ENCODE assay signal across 8 mouse cellular contexts in genomic region chr12:73534591-73534990, GRCm38 (mm10). TPM values are rescaled to one million over a fixed set of nuclear protein-coding genes. Genes with fewer than 3 reads are reported as not detected.
DNase-seq lines count a peak whose midpoint lies in the region; ATAC-seq and TF ChIP-seq lines count a peak whose summit lies in the region.

No protein-coding gene starts in this region.

- intact Hi-C loops in heart, adult 2 months (cut with DNase I): loop anchor here (1.0 kb wide), 1 partner anchor 20 kb away; no protein-coding TSS in a partner anchor

- H3K9me3 ChIP-seq in heart, embryonic 11.5 days (replicated peaks; ENCODE audit: control insufficient read depth, low read length): no peaks in the 10 kb centered on the region
- no peaks in the 10 kb centered on the region for H3K9me3 ChIP-seq in megakaryocyte, embryonic 14.5 days

- no peak overlapping the region for H3K27ac ChIP-seq in heart, adult 2 months
- H3K27ac ChIP-seq in heart, embryonic 11.5 days (ENCODE audit: low read depth, low read length): no peak overlapping the region

- no peaks in the 10 kb centered on the region for H3K79me2 ChIP-seq in heart, adult 2 months (replicated peaks; ENCODE audit: control insufficient read depth, insufficient read depth, low read length)

- ATAC-seq in heart, embryonic 11.5 days (replicated peaks; ENCODE audit: insufficient number of reproducible peaks, low FRiP score, low TSS enrichment): no peak

- H3K4me3 ChIP-seq in heart, adult 2 months: no peak overlapping the region
- no peak overlapping the region for H3K4me3 ChIP-seq in heart, embryonic 11.5 days (ENCODE audit: low read depth, low read length)
- H3K4me3 ChIP-seq in megakaryocyte, embryonic 14.5 days (replicated peaks): peak overlapping the region; percentile 73

- H3K4me2 ChIP-seq in heart, embryonic 11.5 days: no peak overlapping the region

- no peak for TF ChIP-seq POLR2A in heart, adult 2 months (IDR thresholded peaks at IDR 0.05; ENCODE audit: insufficient read depth, low read depth, low read length)

- no peaks in the 10 kb centered on the region for H3K27me3 ChIP-seq in heart, adult 2 months (ENCODE audit: control insufficient read depth, insufficient read depth, low read length)
- H3K27me3 ChIP-seq in heart, embryonic 11.5 days (ENCODE audit: control insufficient read depth, insufficient read depth, low read length): no peaks in the 10 kb centered on the region
- H3K27me3 ChIP-seq in megakaryocyte, embryonic 14.5 days (replicated peaks): peaks cover 17% of the 10 kb centered on the region

- no peak for TF ChIP-seq EP300 in heart, adult 2 months (IDR thresholded peaks at IDR 0.05; ENCODE audit: insufficient read depth, low read depth, low read length)

- TF ChIP-seq CTCF in heart, adult 2 months (IDR thresholded peaks at IDR 0.05): peak; percentile 89

- 9% methylated on average over 9 of the region's 9 CpGs for WGBS in heart, adult 2 months
- 13% methylated on average over 9 of the region's 9 CpGs for WGBS in heart, embryonic 11.5 days (ENCODE audit: insufficient replicate concordance)

- no peak overlapping the region for H3K9ac ChIP-seq in heart, adult 2 months (ENCODE audit: low read depth, low read length)
- H3K9ac ChIP-seq in heart, embryonic 11.5 days (ENCODE audit: low read depth, low read length): no peak overlapping the region

- no peaks in the 10 kb centered on the region for H3K4me1 ChIP-seq in heart, adult 2 months (ENCODE audit: control insufficient read depth, insufficient read depth, low read length)
- H3K4me1 ChIP-seq in heart, embryonic 11.5 days (ENCODE audit: control insufficient read depth, insufficient read depth, low read length): no peaks in the 10 kb centered on the region
- H3K4me1 ChIP-seq in megakaryocyte, embryonic 14.5 days: peaks cover 24% of the 10 kb centered on the region

- H3K36me3 ChIP-seq in heart, adult 2 months (ENCODE audit: control insufficient read depth, insufficient read depth, low read length): no peaks in the 10 kb centered on the region
- H3K36me3 ChIP-seq in heart, embryonic 11.5 days (ENCODE audit: control insufficient read depth, insufficient read depth, low read length): no peaks in the 10 kb centered on the region
- H3K36me3 ChIP-seq in megakaryocyte, embryonic 14.5 days (replicated peaks; ENCODE audit: low read length): no peaks in the 10 kb centered on the region

- peak; percentile 21 to 40 for DNase-seq in heart, adult 2 months
- DNase-seq in CD4-positive helper T cell, adult 2 months (ENCODE audit: low read depth, low spot score): peak; percentile 66
- peak; percentile 39 for DNase-seq in adrenal gland, adult 2 months
- peak; percentile 54 for DNase-seq in fibroblast of lung, adult 2 months (ENCODE audit: low read depth)
- DNase-seq in layer of hippocampus, adult 9-10 months (ENCODE audit: low spot score): peak; percentile 56
- peak; percentile 68 for DNase-seq in thymus, postnatal 14 days

RNA-seq across cellular contexts. Expression of gene Tmem30b, which starts 11.6 kb away (rescaled TPM):
- total RNA-seq in heart, adult 2 months (2021): under 1 TPM; 0.18 TPM
- 0.12 and 0.64 TPM in 2 replicates for polyA plus RNA-seq in heart, adult 2 months (2012; rRNA removed)
- 0.30 TPM in 2 replicates for polyA plus RNA-seq in heart, embryonic 11.5 days (2014; fragmentation: Nextera tagmentation; extraction: Ambion mirVana)
- under 1 TPM; 0.09 to 0.41 TPM for total RNA-seq in adrenal gland, adult 2 months (2021)
- 0.23 and 0.25 TPM in 2 replicates for polyA plus RNA-seq in adrenal gland, adult 2 months (2012; rRNA removed)
- polyA plus RNA-seq in megakaryocyte, embryonic 14.5 days (2012; ENCODE audit: insufficient read depth, low replicate concordance): not detected in 2 replicates

RNA-seq across cellular contexts. Expression of gene Prkch, which starts 50.0 kb away (rescaled TPM):
- 10 to 100 TPM; 16.6 to 17.5 TPM for total RNA-seq in heart, adult 2 months (2021)
- 9.7 and 13.3 TPM in 2 replicates for polyA plus RNA-seq in heart, adult 2 months (2012; rRNA removed)
- 16.2 and 16.7 TPM in 2 replicates for polyA plus RNA-seq in heart, embryonic 11.5 days (2014; fragmentation: Nextera tagmentation; extraction: Ambion mirVana)
- total RNA-seq in adrenal gland, adult 2 months (2021): 10 to 100 TPM in 1 of 2 experiments, 1 to 10 TPM in 1; 8.9 to 16.2 TPM
- polyA plus RNA-seq in adrenal gland, adult 2 months (2012; rRNA removed): 3.7 and 4.7 TPM in 2 replicates
- 0.82 and 1.3 TPM in 2 replicates for polyA plus RNA-seq in megakaryocyte, embryonic 14.5 days (2012; ENCODE audit: insufficient read depth, low replicate concordance)
